Mouse (Mus musculus) midbrain, postnatal 0 days (tissue): ENCODE data around the gene P2rx5. TPM values are rescaled to one million over a fixed set of nuclear protein-coding genes. Genes with fewer than 3 reads are reported as not detected.

ENCODE experiments used
- ATAC-seq: fragments of 200-750 bp; cut with Nextera tagmentation; 2 replicates; pipeline ENCODE4 v1.8.0; 2017; ENCODE audit warnings: moderate number of reproducible peaks, mild to moderate bottlenecking, moderate TSS enrichment, moderate library complexity; ENCODE audit not compliant: low FRiP score
- DNase-seq: peaks from one replicate; pipeline ENCODE4 v3.0.0-alpha.2; 2015; ENCODE audit warnings: low spot score
- H3K27ac ChIP-seq: fragments of 300-500 bp; sonication (generic); 2 replicates; pipeline ENCODE4 v1.5.1; 2014; ENCODE audit warnings: low read depth, mild to moderate bottlenecking, low read length, mixed read lengths
- H3K27me3 ChIP-seq: fragments of 300-500 bp; sonication (generic); 2 replicates; pipeline ENCODE4 v1.6.1; 2014; ENCODE audit warnings: low read length, control low read depth, mixed read lengths; ENCODE audit not compliant: insufficient read depth
- H3K36me3 ChIP-seq: fragments of 300-500 bp; sonication (generic); 2 replicates; pipeline ENCODE4 v1.6.1; 2014; ENCODE audit warnings: low read length, control low read depth, mixed read lengths; ENCODE audit not compliant: insufficient read depth
- H3K4me1 ChIP-seq: fragments of 300-500 bp; sonication (generic); 2 replicates; pipeline ENCODE4 v1.6.1; 2014; ENCODE audit warnings: mild to moderate bottlenecking, control low read depth, antibody characterized with exemption, low read length, mixed read lengths; ENCODE audit not compliant: insufficient read depth
- H3K4me2 ChIP-seq: fragments of 300-500 bp; sonication (generic); 2 replicates; pipeline ENCODE4 v1.6.1; 2014; ENCODE audit warnings: low read depth, mild to moderate bottlenecking, low read length, mixed read lengths; ENCODE audit not compliant: poor library complexity, severe bottlenecking
- H3K4me3 ChIP-seq: fragments of 300-500 bp; sonication (generic); 2 replicates; pipeline ENCODE4 v1.5.1; 2014; ENCODE audit warnings: low read depth, mild to moderate bottlenecking, low read length, moderate library complexity
- H3K9ac ChIP-seq: fragments of 300-500 bp; sonication (generic); replicated peaks from 2 replicates; pipeline ENCODE4 v1.6.1; 2014; ENCODE audit warnings: mild to moderate bottlenecking, low read length, moderate library complexity, mixed read lengths; ENCODE audit not compliant: poor library complexity, severe bottlenecking
- H3K9me3 ChIP-seq: fragments of 300-500 bp; sonication (generic); 2 replicates; pipeline ENCODE4 v1.6.1; 2016; ENCODE audit warnings: low read length, control low read depth
- CTCF ChIP-seq: IDR thresholded peaks from 2 replicates; pipeline ENCODE4 v1.5.1; 2016; ENCODE audit warnings: antibody characterized with exemption, mild to moderate bottlenecking
- WGBS: fragments of 180-500 bp; shearing (Covaris S2); extraction: QIAGEN DNeasy Blood & Tissue Kit; methylation state at CpG from one replicate; pipeline ENCODE4 v1.1.7; 2014; 5-methylcytosine and 5-hydroxymethylcytosine counted together
- polyA plus RNA-seq: library from polyadenylated mRNA; unstranded; fragments of >200 nt; fragmentation: Nextera tagmentation; extraction: Ambion mirVana; gene quantifications from 2 replicates; pipeline ENCODE4 v1.2.1, GENCODE M21; 2015
- total RNA-seq: library from RNA; depleted of rRNA; stranded (reverse); fragments of >200 nt; gene quantifications from 2 replicates; pipeline ENCODE4 v1.2.3, GENCODE M21; 2014

Gene P2rx5
- total and polyA plus RNA-seq, 2 experiments from 2014 or later: 0.28 TPM; not detected in 1

- H3K9me3 ChIP-seq: no peaks in the 10 kb centered on the region
- WGBS: 94% methylated on average over 6 of the region's 6 CpGs
- H3K9ac ChIP-seq: no peak overlapping the region
- H3K4me1 ChIP-seq: 0 out of 2 replicates have a peak, but pooled peaks cover 4% of the 10 kb centered on the region
- peak overlapping the region; percentile 85; the same call in 1 of the 2 replicates for H3K4me2 ChIP-seq
- no peaks in the 10 kb centered on the region for H3K27me3 ChIP-seq
- no peak for TF ChIP-seq CTCF
- H3K27ac ChIP-seq: no peak overlapping the region
- H3K36me3 ChIP-seq: no peaks in the 10 kb centered on the region
- H3K4me3 ChIP-seq: no peak overlapping the region
- DNase-seq (no peak), ATAC-seq (no peak)
Observed at GRCm38 (mm10) chr11:73136587-73136986, 23.6 kb upstream of the P2rx5 start.

- 40% methylated on average over 11 of the region's 11 CpGs for WGBS
- 0 out of 2 replicates have a peak, but pooled peaks cover 4% of the 10 kb centered on the region for H3K4me1 ChIP-seq
- no peaks in the 10 kb centered on the region for H3K36me3 ChIP-seq
- H3K27me3 ChIP-seq: no peaks in the 10 kb centered on the region
- no peak overlapping the region for H3K9ac ChIP-seq
- DNase-seq (no peak), ATAC-seq (no peak)
- no peak overlapping the region for H3K27ac ChIP-seq
- peak overlapping the region; percentile 85 for H3K4me2 ChIP-seq
- H3K9me3 ChIP-seq: no peaks in the 10 kb centered on the region
- no peak for TF ChIP-seq CTCF
- H3K4me3 ChIP-seq: peak overlapping the region; percentile 68
Observed at GRCm38 (mm10) chr11:73137116-73137515, 23.1 kb upstream of the P2rx5 start.

GRCm38 (mm10) chr11:73137591-73138501 lies 22.4 kb upstream of the P2rx5 start, which contains the start of gene Haspin:
TSS of gene Haspin (minus strand) at chr11:73138294.
- peak within 1 kb of the TSS; percentile 52 for H3K9ac ChIP-seq
- H3K9me3 ChIP-seq: no peaks in the 10 kb centered on the region
- ATAC-seq (peak; percentile 95), DNase-seq (peak; percentile 90)
- H3K4me3 ChIP-seq: peak within 1 kb of the TSS; percentile 68
- peak; percentile 93 for TF ChIP-seq CTCF
- under 1% methylated on average over 84 of the region's 84 CpGs for WGBS
- H3K4me2 ChIP-seq: peak within 1 kb of the TSS; percentile 85
- no peak within 1 kb of the TSS for H3K27ac ChIP-seq
- H3K36me3 ChIP-seq: no peaks in the 10 kb centered on the region
- no peaks in the 10 kb centered on the region for H3K27me3 ChIP-seq
- 0 out of 2 replicates have a peak, but pooled peaks cover 4% of the 10 kb centered on the region for H3K4me1 ChIP-seq

GRCm38 (mm10) chr11:73144261-73144681 lies 15.9 kb upstream of the P2rx5 start:
- WGBS: 56% methylated on average over 1 of the region's 1 CpGs
- no peak for ATAC-seq
- no peaks in the 10 kb centered on the region for H3K36me3 ChIP-seq
- no peaks in the 10 kb centered on the region for H3K27me3 ChIP-seq
- H3K4me3 ChIP-seq: no peak overlapping the region
- no peaks in the 10 kb centered on the region for H3K9me3 ChIP-seq
- no peak overlapping the region for H3K9ac ChIP-seq
- no peak overlapping the region for H3K27ac ChIP-seq
- no peaks in the 10 kb centered on the region for H3K4me1 ChIP-seq
- DNase-seq: no peak
- no peak for TF ChIP-seq CTCF
- H3K4me2 ChIP-seq: no peak overlapping the region

- Histone ChIP-seq H3K4me2 (no peak overlapping the region), H3K9ac (no peak overlapping the region), H3K27ac (no peak overlapping the region), H3K27me3 (no peaks in the 10 kb centered on the region), H3K4me1 (no peaks in the 10 kb centered on the region), H3K9me3 (no peaks in the 10 kb centered on the region), H3K4me3 (no peak overlapping the region), H3K36me3 (no peaks in the 10 kb centered on the region)
- no peak for TF ChIP-seq CTCF
- ATAC-seq (no peak), DNase-seq (no peak)
- WGBS: 54% methylated on average over 11 of the region's 11 CpGs
Observed at GRCm38 (mm10) chr11:73146026-73146974, 13.9 kb upstream of the P2rx5 start.
